Mouse (Mus musculus): ENCODE measurements around the gene Got1.

GRCm38 (mm10) chr19:43513874-43514273 is 10.5 kb downstream of the Got1 start:
- no peak for TF ChIP-seq GATA1 (IDR thresholded peaks at IDR 0.05; ENCODE audit: borderline replicate concordance, low read length)
- no peak for TF ChIP-seq FLI1 (IDR thresholded peaks at IDR 0.05; ENCODE audit: low read length)
